Mouse (Mus musculus): ENCODE results near the gene Ttll1. TPM values are rescaled to one million over a fixed set of nuclear protein-coding genes. Genes with fewer than 3 reads are reported as not detected.

Gene Ttll1
- polyA plus RNA-seq (2016; fragmentation: Nextera tagmentation; extraction: Ambion mirVana): 22.0 and 25.8 TPM in 2 replicates

DNA sequence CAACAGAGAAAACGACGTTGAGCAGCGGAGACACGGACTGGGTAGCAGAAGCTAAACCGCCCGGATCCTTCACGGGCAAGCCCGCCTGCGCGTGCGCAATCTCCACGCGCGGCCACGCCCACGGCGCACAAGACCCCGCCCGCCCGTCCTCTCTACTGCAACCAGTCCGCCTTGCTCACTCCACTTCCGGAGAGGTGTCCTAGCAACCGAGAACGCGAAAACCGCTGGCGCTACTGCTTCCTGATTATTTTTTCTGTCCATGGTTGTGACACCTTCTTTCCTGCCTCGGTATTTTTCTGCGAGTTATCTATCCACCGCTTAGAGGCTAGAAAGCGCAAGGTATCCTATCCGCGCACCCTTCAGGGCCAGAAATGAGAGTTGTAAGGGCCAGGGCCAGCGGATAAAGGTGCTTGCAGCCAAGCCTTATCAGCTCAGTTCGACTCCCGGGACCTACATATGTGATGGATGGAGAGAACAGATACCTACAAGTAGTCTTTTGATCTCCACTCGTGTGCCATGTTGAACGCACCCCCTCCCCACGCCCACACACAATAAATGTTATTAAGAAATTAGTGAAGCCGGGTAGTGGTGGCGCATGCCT is at the start of gene Ttll1:
Gene Ttll1 (minus strand): TSS at position 89 of the 601 bp plus-strand sequence.
- Histone ChIP-seq H3K4me1 (peaks cover 7% of the 10 kb centered on the region), H3K36me3 (no peaks in the 10 kb centered on the region), H3K9me3 (replicated peaks) (no peaks in the 10 kb centered on the region), H3K27ac (peak within 1 kb of the TSS; percentile 51), H3K27me3 (ENCODE audit: low read depth, poor library complexity, severe bottlenecking) (no peaks in the 10 kb centered on the region), H3K4me3 (peak within 1 kb of the TSS; percentile 60)
- peak; percentile 96 for DNase-seq (ENCODE audit: low spot score)
- WGBS: 13% methylated on average over 41 of the region's 41 CpGs

DNA sequence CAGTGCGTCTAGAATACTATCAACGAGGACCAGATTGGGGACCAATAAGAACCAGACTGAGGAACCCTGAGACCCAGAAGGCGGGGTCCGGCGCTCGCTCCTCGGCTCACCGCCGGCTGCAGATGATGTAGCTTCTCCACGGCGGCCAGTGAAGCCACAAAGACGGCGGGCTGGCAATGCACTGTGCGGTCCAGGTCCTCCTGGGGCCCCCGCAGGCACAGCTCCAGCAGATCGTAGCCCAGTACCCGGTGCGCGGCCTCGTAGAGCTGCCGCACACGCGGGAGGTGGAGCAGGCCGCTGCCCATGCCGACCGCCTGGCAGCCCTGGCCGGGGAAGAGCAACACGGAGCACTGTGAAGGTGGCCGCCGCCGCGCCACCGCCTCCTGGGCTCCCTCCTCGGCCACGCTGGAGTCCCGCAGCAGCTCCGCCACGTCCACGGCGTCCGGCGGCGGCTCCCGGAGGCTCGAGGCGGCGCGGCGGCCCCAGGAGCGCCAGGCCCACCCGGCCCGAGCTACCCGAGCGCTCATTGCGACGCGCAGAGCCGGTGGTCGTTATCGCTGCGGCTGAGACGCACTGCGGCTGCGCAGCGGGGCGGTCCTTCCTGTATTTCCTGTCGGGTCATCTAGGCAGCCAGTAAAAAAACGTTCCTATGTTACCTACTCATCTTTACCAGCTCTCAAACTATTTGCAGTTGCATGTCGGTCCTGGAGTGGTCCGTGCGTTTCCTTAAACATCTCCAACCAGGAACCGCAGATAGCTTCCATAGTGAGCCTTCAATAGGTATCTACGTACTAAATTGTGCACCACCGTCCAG is 44.7 kb upstream of the Ttll1 start:
- Histone ChIP-seq H3K36me3 (peaks cover 34% of the 10 kb centered on the region), H3K4me3 (peak overlapping the region; percentile 74), H3K27me3 (ENCODE audit: low read depth, poor library complexity, severe bottlenecking) (no peaks in the 10 kb centered on the region), H3K9me3 (replicated peaks) (no peaks in the 10 kb centered on the region), H3K4me1 (peaks cover 14% of the 10 kb centered on the region; the same call in 1 of the 2 replicates), H3K27ac (peak overlapping the region; percentile 96)
- peak; percentile 93 for DNase-seq (ENCODE audit: low spot score)
- under 1% methylated on average over 74 of the region's 74 CpGs for WGBS

DNA sequence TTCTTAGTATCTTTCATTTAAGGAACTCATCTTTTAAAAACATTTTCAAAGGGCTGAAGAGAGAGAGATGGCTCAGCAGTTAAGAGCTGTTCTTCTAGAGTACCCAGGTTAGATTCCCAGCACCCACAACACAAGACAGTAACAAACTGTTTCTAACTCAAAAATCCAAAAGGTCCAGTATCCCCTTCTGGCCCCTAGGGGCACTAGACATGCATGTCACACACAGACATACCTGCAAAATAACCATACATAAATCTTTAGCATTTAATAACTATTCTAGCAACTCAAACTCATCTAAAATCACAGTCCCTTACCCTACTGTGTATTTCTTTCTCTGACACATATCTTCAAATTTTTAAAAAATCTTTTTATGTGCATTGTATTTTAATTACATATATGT is 43.1 kb upstream of the Ttll1 start:
- H3K27me3 ChIP-seq (ENCODE audit: low read depth, poor library complexity, severe bottlenecking): no peaks in the 10 kb centered on the region
- no peak for DNase-seq (ENCODE audit: low spot score)
- H3K9me3 ChIP-seq (replicated peaks): no peaks in the 10 kb centered on the region
- peaks cover 14% of the 10 kb centered on the region; the same call in 1 of the 2 replicates for H3K4me1 ChIP-seq
- H3K36me3 ChIP-seq: peaks cover 49% of the 10 kb centered on the region
- H3K27ac ChIP-seq: no peak overlapping the region
- no peak overlapping the region for H3K4me3 ChIP-seq

DNA sequence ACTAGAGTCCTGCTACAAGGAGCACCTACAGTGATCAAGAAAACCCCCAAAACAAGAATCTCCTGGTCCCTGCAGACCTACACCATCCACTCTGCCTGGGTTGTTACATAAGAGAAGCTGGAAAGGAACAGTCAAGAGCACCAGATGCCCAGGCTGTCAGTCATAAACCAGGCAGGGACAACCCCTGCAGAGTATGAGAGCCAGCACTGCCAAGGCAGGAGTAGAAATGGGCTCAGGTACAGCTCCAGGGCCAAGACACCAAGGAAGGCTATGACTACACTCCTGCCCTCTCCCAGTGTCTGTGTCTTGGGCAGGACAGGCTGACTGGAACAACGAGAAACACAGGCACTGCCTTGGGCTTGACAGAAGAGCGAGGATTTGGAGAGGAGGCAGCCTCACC is 39.4 kb upstream of the Ttll1 start:
- Histone ChIP-seq H3K9me3 (replicated peaks) (no peaks in the 10 kb centered on the region), H3K4me3 (no peak overlapping the region), H3K27me3 (ENCODE audit: low read depth, poor library complexity, severe bottlenecking) (no peaks in the 10 kb centered on the region), H3K36me3 (peaks cover 86% of the 10 kb centered on the region), H3K4me1 (peaks cover 8% of the 10 kb centered on the region; the same call in 1 of the 2 replicates), H3K27ac (no peak overlapping the region)
- DNase-seq (ENCODE audit: low spot score): no peak
- 87% methylated on average over 2 of the region's 2 CpGs for WGBS

DNA sequence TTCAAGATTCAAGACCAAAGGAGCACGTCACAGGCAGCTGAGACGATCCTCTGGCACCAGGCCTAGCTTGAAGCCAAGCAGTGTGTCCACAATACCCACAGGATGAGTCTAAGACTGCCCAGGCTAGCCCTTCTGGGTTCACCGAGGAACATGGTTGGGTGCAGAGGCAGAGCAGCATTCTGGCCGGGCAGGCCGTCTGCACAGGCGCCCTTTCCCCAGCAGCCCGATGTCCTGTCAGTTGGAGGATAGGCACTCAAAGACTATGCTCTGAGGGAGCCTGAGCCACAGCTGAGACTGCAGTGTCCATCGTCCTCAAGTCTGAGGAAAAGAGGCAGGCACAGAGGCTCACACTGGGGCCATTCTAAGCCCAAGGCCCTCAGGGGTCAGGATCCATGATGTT is 36.5 kb upstream of the Ttll1 start:
- H3K27me3 ChIP-seq (ENCODE audit: low read depth, poor library complexity, severe bottlenecking): no peaks in the 10 kb centered on the region
- no peak for DNase-seq (ENCODE audit: low spot score)
- H3K4me1 ChIP-seq: no peaks in the 10 kb centered on the region; the same call in 1 of the 2 replicates
- H3K27ac ChIP-seq: no peak overlapping the region
- H3K36me3 ChIP-seq: peaks cover 76% of the 10 kb centered on the region
- H3K4me3 ChIP-seq: no peak overlapping the region
- no peaks in the 10 kb centered on the region for H3K9me3 ChIP-seq (replicated peaks)
- 93% methylated on average over 8 of the region's 8 CpGs for whole genome bisulfite sequencing

DNA sequence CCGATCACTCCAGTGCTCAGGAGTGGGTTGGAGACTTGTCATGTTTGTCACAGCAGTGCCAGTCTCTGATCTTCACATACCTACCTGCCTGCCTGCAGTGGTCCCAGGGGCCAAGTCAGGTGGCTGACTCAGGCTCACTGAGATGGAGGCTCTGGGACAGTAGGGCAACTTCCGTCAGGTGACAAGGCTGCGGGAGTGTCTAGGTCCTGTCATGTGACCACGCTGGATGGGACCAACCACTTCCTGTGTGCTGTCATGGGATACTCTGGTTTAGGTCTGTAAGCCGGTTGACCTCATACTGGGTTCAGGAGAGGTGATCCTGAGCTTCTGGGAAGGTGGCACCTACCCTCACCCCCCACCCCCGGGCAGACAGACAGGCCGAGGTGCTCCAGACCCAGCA is 35.3 kb upstream of the Ttll1 start:
- Histone ChIP-seq H3K27me3 (ENCODE audit: low read depth, poor library complexity, severe bottlenecking) (no peaks in the 10 kb centered on the region), H3K36me3 (peaks cover 65% of the 10 kb centered on the region), H3K9me3 (replicated peaks) (no peaks in the 10 kb centered on the region), H3K4me3 (no peak overlapping the region), H3K27ac (no peak overlapping the region), H3K4me1 (no peaks in the 10 kb centered on the region; the same call in 1 of the 2 replicates)
- DNase-seq (ENCODE audit: low spot score): no peak
- 94% methylated on average over 7 of the region's 7 CpGs for WGBS

DNA sequence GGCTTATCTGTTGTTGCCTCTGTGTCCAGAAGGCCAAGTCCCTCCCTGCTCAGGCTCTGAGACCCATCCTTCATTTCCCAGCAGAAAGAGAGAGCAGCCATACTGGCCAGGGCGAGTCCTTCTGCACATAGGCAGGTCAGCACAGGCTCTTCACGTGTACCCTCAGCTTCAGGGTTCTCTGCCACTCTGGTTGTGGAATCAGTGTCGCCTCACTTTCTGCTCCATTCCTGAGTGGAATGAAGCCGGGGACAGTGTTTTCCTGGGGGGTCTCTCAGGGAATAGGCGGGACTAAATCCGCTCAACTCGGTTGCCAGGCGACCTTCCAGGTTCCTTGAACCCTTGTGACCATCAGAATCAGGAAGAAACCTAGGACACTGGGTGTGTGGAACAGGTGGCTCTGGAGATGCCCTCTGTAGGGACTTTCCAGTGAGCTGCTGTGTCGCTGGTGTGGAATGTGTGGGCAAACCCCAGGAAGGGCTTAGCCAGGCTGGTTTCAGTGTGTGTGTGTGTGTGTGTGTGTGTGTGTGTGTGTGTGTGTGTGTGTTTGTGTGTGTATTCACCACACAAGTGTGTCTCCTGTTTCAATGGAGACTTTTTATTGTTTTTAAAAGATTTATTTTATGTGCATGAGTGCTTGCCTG is 31.1 kb upstream of the Ttll1 start:
- no peak overlapping the region for H3K27ac ChIP-seq
- WGBS: 83% methylated on average over 9 of the region's 9 CpGs
- no peak for DNase-seq (ENCODE audit: low spot score)
- H3K9me3 ChIP-seq (replicated peaks): no peaks in the 10 kb centered on the region
- no peak overlapping the region for H3K4me3 ChIP-seq
- peaks cover 22% of the 10 kb centered on the region for H3K36me3 ChIP-seq
- no peaks in the 10 kb centered on the region; the same call in 1 of the 2 replicates for H3K4me1 ChIP-seq
- H3K27me3 ChIP-seq (ENCODE audit: low read depth, poor library complexity, severe bottlenecking): no peaks in the 10 kb centered on the region

DNA sequence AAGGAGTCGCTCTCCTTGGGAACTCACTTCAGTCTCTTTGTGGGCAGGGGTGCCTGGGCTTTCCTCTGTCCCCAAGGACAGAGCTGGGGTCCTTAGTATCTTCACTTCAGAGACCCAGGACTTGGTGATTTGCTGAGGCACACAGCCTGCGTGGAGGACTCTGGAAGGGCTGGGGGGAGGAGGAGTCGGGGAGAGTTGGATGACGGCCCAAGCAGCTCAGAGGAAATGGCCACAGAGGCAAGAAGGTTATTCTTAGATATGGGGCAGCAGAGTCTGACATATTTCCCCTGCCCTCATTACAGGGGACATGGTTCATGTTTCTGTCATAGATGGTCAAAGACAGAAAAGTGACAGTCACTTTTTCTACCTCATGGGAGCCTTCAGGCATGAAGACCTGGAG is 29.2 kb upstream of the Ttll1 start:
- 77% methylated on average over 4 of the region's 4 CpGs for WGBS
- no peak overlapping the region for H3K4me3 ChIP-seq
- peaks cover 3% of the 10 kb centered on the region for H3K36me3 ChIP-seq
- no peaks in the 10 kb centered on the region; the same call in 1 of the 2 replicates for H3K4me1 ChIP-seq
- H3K27me3 ChIP-seq (ENCODE audit: low read depth, poor library complexity, severe bottlenecking): no peaks in the 10 kb centered on the region
- H3K27ac ChIP-seq: no peak overlapping the region
- no peak for DNase-seq (ENCODE audit: low spot score)
- H3K9me3 ChIP-seq (replicated peaks): no peaks in the 10 kb centered on the region

DNA sequence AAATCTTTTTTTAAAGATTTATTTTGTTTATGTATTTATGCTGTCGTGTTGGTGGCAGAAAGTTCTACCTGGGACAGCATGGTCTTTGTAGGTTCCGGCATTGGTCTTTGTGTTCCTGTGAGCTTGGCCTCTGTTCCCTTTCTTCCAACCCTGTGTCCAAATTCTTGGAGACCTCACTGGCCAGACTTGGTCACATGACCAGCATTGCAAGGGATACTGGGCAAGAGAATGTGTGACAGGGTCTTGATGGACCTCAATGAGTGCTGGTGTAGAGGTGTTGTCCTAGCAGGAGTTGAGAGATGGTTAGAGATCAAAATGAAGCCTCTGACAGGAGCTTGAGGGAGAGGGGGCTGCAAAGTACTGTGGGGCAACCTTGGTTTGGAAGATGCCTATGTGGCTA is 28.2 kb upstream of the Ttll1 start:
- H3K4me1 ChIP-seq: no peaks in the 10 kb centered on the region
- no peaks in the 10 kb centered on the region for H3K27me3 ChIP-seq (ENCODE audit: low read depth, poor library complexity, severe bottlenecking)
- H3K9me3 ChIP-seq (replicated peaks): no peaks in the 10 kb centered on the region
- no peak overlapping the region for H3K4me3 ChIP-seq
- no peaks in the 10 kb centered on the region for H3K36me3 ChIP-seq
- 96% methylated on average over 2 of the region's 2 CpGs for WGBS
- DNase-seq (ENCODE audit: low spot score): no peak
- H3K27ac ChIP-seq: no peak overlapping the region

DNA sequence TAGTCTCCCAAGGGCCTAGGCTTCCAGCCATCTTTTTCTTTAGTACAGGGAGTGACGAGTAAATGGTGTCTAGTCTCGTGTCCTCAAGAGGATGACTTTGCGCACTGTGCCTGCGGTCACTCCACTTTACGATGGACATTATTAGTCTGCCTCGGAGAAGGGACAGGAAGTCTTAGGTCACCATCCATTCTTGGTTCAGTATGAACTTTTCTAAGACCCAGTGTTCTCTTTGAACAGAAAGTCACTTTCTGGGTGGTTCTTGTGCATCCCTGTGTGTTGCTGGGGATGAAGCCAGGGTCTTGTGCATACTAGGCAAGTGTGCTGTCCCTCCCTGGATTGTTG is 25.2 kb upstream of the Ttll1 start:
- 88% methylated on average over 6 of the region's 6 CpGs for WGBS
- no peak for DNase-seq (ENCODE audit: low spot score)
- Histone ChIP-seq H3K4me1 (no peaks in the 10 kb centered on the region), H3K4me3 (no peak overlapping the region), H3K27me3 (ENCODE audit: low read depth, poor library complexity, severe bottlenecking) (0 out of 2 replicates have a peak, but pooled peaks cover under 1% of the 10 kb centered on the region), H3K27ac (no peak overlapping the region), H3K36me3 (no peaks in the 10 kb centered on the region), H3K9me3 (replicated peaks) (no peaks in the 10 kb centered on the region)

DNA sequence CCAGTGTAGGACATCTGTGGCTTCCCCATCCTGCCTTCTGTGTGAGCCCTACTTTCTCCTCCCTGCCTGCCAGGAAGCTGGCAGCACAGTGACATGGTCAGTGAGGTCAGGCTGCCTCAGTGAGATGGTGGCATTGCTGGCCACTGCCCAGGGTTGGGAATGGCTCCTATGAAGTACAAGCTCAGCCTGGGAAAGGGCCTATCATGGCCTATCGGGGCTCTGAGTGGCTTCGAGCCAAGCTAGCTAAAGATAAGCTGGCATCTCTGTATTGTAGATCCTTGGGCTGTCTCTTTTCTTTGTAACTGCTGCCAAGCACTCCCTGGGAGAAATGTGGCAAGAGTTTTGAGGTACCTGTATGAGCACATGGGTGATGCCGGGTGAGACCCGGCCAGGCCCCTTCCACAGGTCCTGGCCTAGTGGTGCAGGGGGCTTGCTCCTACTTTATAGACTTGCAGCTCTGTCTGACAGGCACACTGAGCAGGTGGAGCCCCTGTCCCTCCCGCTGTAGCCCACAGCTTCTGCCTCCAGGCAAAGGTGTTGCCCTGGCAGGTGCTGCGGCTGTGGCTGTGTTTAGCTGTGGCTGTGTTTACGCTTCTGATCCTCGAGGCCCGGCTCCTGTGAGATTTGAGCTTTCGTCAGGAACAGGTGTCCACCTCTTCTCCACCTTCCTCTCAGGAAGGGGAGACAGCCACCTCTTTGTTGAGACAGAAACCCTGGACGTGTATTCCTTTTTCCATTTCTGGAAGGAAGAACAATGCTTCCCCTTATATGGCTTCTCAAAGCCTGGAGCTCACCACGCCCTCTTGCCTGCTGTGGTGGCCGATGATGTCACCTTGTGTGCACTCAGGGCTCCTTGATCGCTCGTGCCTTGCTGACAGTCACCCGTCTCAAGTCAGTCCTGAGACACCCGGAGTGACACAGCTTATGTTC is 24.5 kb upstream of the Ttll1 start:
- H3K27me3 ChIP-seq (ENCODE audit: low read depth, poor library complexity, severe bottlenecking): peaks cover 6% of the 10 kb centered on the region; the same call in 1 of the 2 replicates
- no peak overlapping the region for H3K4me3 ChIP-seq
- H3K9me3 ChIP-seq (replicated peaks): no peaks in the 10 kb centered on the region
- 0 out of 2 replicates have a peak overlapping the region, but pooled peaks have one; percentile 15 for H3K27ac ChIP-seq
- no peak for DNase-seq (ENCODE audit: low spot score)
- no peaks in the 10 kb centered on the region for H3K36me3 ChIP-seq
- H3K4me1 ChIP-seq: no peaks in the 10 kb centered on the region
- 89% methylated on average over 17 of the region's 17 CpGs for WGBS

DNA sequence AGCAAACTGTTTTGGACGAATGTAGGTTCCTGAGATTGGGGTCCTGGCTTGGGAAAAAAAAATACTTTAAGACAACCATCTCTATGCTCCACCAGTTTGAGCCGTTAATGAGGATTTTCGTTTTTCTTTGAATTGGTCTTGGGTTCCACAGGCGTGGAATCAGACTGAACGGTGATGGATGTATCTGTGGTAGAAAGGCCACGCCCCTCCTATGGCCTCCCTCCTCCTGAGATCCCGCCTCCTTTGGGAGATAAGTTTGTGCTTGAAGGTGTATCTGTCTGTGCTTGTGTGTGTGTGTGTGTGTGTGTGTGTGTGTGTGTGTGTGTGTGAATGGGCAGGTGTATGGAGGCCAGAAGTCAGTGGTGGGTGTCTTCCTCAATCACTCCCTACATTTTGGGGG is 21.9 kb upstream of the Ttll1 start:
- DNase-seq (ENCODE audit: low spot score): no peak
- Histone ChIP-seq H3K9me3 (replicated peaks) (no peaks in the 10 kb centered on the region), H3K4me1 (no peaks in the 10 kb centered on the region), H3K4me3 (no peak overlapping the region), H3K27me3 (ENCODE audit: low read depth, poor library complexity, severe bottlenecking) (peaks cover 33% of the 10 kb centered on the region), H3K36me3 (no peaks in the 10 kb centered on the region), H3K27ac (no peak overlapping the region)
- 85% methylated on average over 7 of the region's 7 CpGs for WGBS

Data from limb, embryonic 10.5 days (tissue).